Mouse (Mus musculus) forebrain, postnatal 0 days (tissue): Measurements from ENCODE around the gene Prkd2. TPM values are rescaled to one million over a fixed set of nuclear protein-coding genes. Genes with fewer than 3 reads are reported as not detected.

Experiments
- ATAC-seq: fragments of 200-750 bp; cut with Nextera tagmentation; 2 replicates; pipeline ENCODE4 v1.8.0; 2017; ENCODE audit warnings: mild to moderate bottlenecking, moderate library complexity
- DNase-seq: peaks from one replicate; pipeline ENCODE4 v3.0.0-alpha.2; 2015
- H3K27ac ChIP-seq: fragments of 300-500 bp; sonication (generic); 2 replicates; pipeline ENCODE4 v1.5.1; 2014; ENCODE audit warnings: low read depth, mild to moderate bottlenecking, antibody characterized with exemption, low read length, moderate library complexity, mixed read lengths
- H3K27me3 ChIP-seq: fragments of 300-500 bp; sonication (generic); 2 replicates; pipeline ENCODE4 v1.6.1; 2014; ENCODE audit warnings: mild to moderate bottlenecking, low read length, mixed read lengths; ENCODE audit not compliant: insufficient read depth
- H3K36me3 ChIP-seq: fragments of 300-500 bp; sonication (generic); 2 replicates; pipeline ENCODE4 v1.6.1; 2014; ENCODE audit warnings: mild to moderate bottlenecking, moderate library complexity; ENCODE audit not compliant: insufficient read depth
- H3K4me1 ChIP-seq: fragments of 300-500 bp; sonication (generic); 2 replicates; pipeline ENCODE4 v1.6.1; 2014; ENCODE audit warnings: antibody characterized with exemption; ENCODE audit not compliant: insufficient read depth
- H3K4me2 ChIP-seq: fragments of 300-500 bp; sonication (generic); 2 replicates; pipeline ENCODE4 v1.6.1; 2014; ENCODE audit warnings: low read depth, mild to moderate bottlenecking, moderate library complexity
- H3K4me3 ChIP-seq: fragments of 300-500 bp; sonication (generic); 2 replicates; pipeline ENCODE4 v1.5.1; 2014; ENCODE audit warnings: low read depth, low read length, mixed read lengths
- H3K9ac ChIP-seq: fragments of 300-500 bp; sonication (generic); 2 replicates; pipeline ENCODE4 v1.6.1; 2014; ENCODE audit warnings: mild to moderate bottlenecking
- H3K9me3 ChIP-seq: fragments of 300-500 bp; sonication (generic); 2 replicates; pipeline ENCODE4 v1.6.1; 2016; ENCODE audit warnings: low read length
- CTCF ChIP-seq: sonication (generic); IDR thresholded peaks from 2 replicates; pipeline ENCODE4 v1.5.1; 2016; ENCODE audit warnings: antibody characterized with exemption, control low read depth, low read depth
- WGBS: fragments of 180-500 bp; shearing (Covaris S2); extraction: QIAGEN DNeasy Blood & Tissue Kit; methylation state at CpG from one replicate; pipeline ENCODE4 v1.1.7; 2014; 5-methylcytosine and 5-hydroxymethylcytosine counted together
- polyA plus RNA-seq: library from polyadenylated mRNA; unstranded; fragments of >200 nt; fragmentation: Nextera tagmentation; extraction: Ambion mirVana; gene quantifications from 2 replicates; pipeline ENCODE4 v1.2.1, GENCODE M21; 2015
- total RNA-seq: library from RNA; depleted of rRNA; stranded (reverse); fragments of >200 nt; gene quantifications from 2 replicates; pipeline ENCODE4 v1.2.3, GENCODE M21; 2014

Gene Prkd2
- total and polyA plus RNA-seq, 2 experiments from 2014 or later = 3.9 to 4.0 TPM

DNA sequence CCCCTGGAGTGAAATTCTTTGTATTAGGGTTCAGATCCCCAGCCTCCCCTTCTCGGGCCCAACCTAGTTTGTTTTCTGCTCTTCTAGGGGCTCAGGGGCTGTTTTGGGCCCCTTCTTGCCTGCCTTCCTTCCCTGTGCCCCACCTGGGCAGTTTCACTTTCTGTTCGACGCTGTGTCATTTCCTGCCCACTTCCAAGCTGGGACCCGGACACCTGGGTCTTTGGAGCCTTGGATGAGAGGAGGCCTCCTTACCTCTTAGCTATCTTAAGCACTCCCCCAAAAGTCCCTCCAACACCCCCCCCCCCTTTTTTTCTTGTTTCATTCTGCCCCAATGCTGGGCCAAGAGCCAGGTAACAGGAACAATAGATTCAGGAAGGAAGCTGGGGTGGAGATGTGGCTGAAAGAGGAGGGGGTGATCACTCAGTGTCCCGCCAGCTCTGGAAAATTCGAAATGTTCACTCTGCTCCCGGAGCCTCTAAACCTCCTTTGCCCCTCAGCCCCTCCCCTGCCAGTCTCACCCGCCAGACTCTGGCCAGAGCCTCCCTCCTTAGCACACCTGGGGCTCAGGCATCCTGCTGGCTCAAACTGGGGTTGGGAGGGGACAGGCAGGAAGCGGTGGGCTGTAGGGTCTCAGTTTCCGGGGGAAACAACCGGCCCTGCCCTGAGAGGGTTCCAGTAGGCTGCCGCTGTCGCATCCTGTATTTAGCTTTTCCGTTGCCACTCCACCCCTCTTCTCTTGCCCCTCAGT, 2.5 kb downstream of the Prkd2 start:
- H3K4me3 ChIP-seq = no peak overlapping the region

GRCm38 (mm10) chr7:16845820-16846167, 3.1 kb downstream of the Prkd2 start:
- TF ChIP-seq CTCF = no peak
- Histone ChIP-seq H3K4me2 (no peak overlapping the region), H3K27ac (no peak overlapping the region), H3K4me1 (no peaks in the 10 kb centered on the region), H3K27me3 (no peaks in the 10 kb centered on the region), H3K36me3 (peaks cover 6% of the 10 kb centered on the region), H3K9ac (no peak overlapping the region), H3K9me3 (no peaks in the 10 kb centered on the region), H3K4me3 (no peak overlapping the region)
- no peak for DNase-seq
- 48% methylated on average over 10 of the region's 10 CpGs for WGBS
- ATAC-seq = no peak

More for the DNA sequence above, 2.5 kb downstream of the Prkd2 start:
- no peaks in the 10 kb centered on the region for H3K4me1 ChIP-seq
- WGBS = 37% methylated on average over 14 of the region's 14 CpGs
- H3K36me3 ChIP-seq = peaks cover 12% of the 10 kb centered on the region
- H3K4me2 ChIP-seq = peak overlapping the region; percentile 4; the same call in 1 of the 2 replicates
- H3K9ac ChIP-seq = no peak overlapping the region
- ATAC-seq (no peak), DNase-seq (no peak)
- H3K9me3 ChIP-seq = no peaks in the 10 kb centered on the region
- no peaks in the 10 kb centered on the region for H3K27me3 ChIP-seq
- H3K27ac ChIP-seq = no peak overlapping the region
- TF ChIP-seq CTCF = no peak

DNA sequence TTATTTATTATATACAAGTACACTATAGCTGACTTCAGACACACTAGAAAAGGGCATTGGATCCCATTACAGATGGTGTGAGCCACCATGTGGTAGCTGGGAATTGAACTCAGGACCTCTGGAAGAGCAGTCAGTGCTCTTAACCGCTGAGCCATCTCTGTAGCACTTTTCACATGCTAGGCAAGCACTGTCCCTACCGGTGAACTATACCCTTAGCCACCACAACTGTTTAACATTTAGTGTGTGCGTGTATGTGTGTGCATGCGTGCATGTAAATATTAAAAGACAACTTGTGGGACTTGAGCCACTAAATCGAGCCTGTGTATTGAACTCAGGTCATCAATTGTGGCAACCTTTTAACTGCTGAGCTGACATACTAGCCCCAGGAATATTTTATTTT, 4.1 kb downstream of the Prkd2 start:
- TF ChIP-seq CTCF = no peak
- no peaks in the 10 kb centered on the region for H3K9me3 ChIP-seq
- no peak overlapping the region for H3K4me3 ChIP-seq
- no peaks in the 10 kb centered on the region for H3K27me3 ChIP-seq
- ATAC-seq (no peak), DNase-seq (no peak)
- 97% methylated on average over 5 of the region's 5 CpGs for WGBS
- no peaks in the 10 kb centered on the region for H3K36me3 ChIP-seq
- no peak overlapping the region for H3K4me2 ChIP-seq
- H3K9ac ChIP-seq = no peak overlapping the region
- H3K27ac ChIP-seq = no peak overlapping the region
- no peaks in the 10 kb centered on the region for H3K4me1 ChIP-seq

DNA sequence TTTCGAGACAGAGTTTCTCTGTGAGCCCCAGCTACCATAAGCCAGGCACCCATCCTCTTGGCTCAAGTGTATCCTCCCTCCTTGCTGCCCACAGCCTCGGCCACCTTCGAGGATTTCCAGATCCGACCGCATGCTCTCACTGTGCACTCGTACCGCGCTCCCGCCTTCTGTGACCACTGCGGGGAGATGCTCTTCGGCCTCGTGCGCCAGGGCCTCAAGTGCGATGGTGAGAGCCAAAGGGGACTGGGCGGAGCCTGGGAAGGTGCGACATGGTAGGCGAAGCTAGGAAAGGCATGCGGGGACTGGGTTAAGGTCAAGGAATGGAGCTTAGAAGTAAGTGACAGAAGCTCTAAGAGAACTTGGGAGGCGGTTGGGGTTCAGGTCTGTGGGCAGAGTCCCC, 4.8 kb downstream of the Prkd2 start:
- no peaks in the 10 kb centered on the region for H3K27me3 ChIP-seq
- no peak overlapping the region for H3K27ac ChIP-seq
- H3K4me2 ChIP-seq = no peak overlapping the region
- no peak for ATAC-seq
- 88% methylated on average over 19 of the region's 19 CpGs for WGBS
- no peak overlapping the region for H3K9ac ChIP-seq
- no peak overlapping the region for H3K4me3 ChIP-seq
- H3K9me3 ChIP-seq = no peaks in the 10 kb centered on the region
- H3K4me1 ChIP-seq = no peaks in the 10 kb centered on the region
- 0 out of 2 replicates have a peak, but pooled peaks cover 2% of the 10 kb centered on the region for H3K36me3 ChIP-seq
- no peak for DNase-seq
- TF ChIP-seq CTCF = no peak

- H3K4me3 ChIP-seq = no peak overlapping the region
- ATAC-seq = peak; percentile 47
- WGBS = 12% methylated on average over 17 of the region's 17 CpGs
Measured at GRCm38 (mm10) chr7:16848579-16848978, 5.9 kb downstream of the Prkd2 start.

GRCm38 (mm10) chr7:16851636-16852035, 8.9 kb downstream of the Prkd2 start:
- Histone ChIP-seq H3K27ac (no peak overlapping the region), H3K27me3 (no peaks in the 10 kb centered on the region), H3K4me1 (no peaks in the 10 kb centered on the region), H3K9ac (no peak overlapping the region), H3K4me2 (no peak overlapping the region), H3K4me3 (no peak overlapping the region), H3K36me3 (peaks cover 21% of the 10 kb centered on the region), H3K9me3 (no peaks in the 10 kb centered on the region)
- TF ChIP-seq CTCF = no peak
- ATAC-seq (no peak), DNase-seq (no peak)
- WGBS = 92% methylated on average over 4 of the region's 4 CpGs

More at GRCm38 (mm10) chr7:16848579-16848978, 5.9 kb downstream of the Prkd2 start:
- Histone ChIP-seq H3K27ac (no peak overlapping the region), H3K9me3 (no peaks in the 10 kb centered on the region), H3K4me2 (no peak overlapping the region), H3K9ac (no peak overlapping the region), H3K27me3 (no peaks in the 10 kb centered on the region), H3K36me3 (0 out of 2 replicates have a peak, but pooled peaks cover 2% of the 10 kb centered on the region), H3K4me1 (no peaks in the 10 kb centered on the region)
- peak; percentile 66 for DNase-seq
- TF ChIP-seq CTCF = peak; percentile 69

- H3K9ac ChIP-seq = no peak overlapping the region
- H3K4me2 ChIP-seq = no peak overlapping the region
- peaks cover 23% of the 10 kb centered on the region for H3K36me3 ChIP-seq
- no peak overlapping the region for H3K27ac ChIP-seq
- H3K9me3 ChIP-seq = no peaks in the 10 kb centered on the region
- H3K4me3 ChIP-seq = no peak overlapping the region
- DNase-seq (no peak), ATAC-seq (0 out of 2 replicates have a peak, but pooled peaks have one; percentile 12)
- H3K27me3 ChIP-seq = no peaks in the 10 kb centered on the region
- H3K4me1 ChIP-seq = no peaks in the 10 kb centered on the region
- TF ChIP-seq CTCF = no peak
- WGBS = 87% methylated on average over 14 of the region's 14 CpGs
Measured at GRCm38 (mm10) chr7:16853302-16853831, 10.7 kb downstream of the Prkd2 start.
